Mouse (Mus musculus): Measurements from ENCODE around the gene Rasal3. TPM values are rescaled to one million over a fixed set of nuclear protein-coding genes. Genes with fewer than 3 reads are reported as not detected.
A peak's percentile ranks its signal among the peaks of the same experiment; 100 is the strongest.

Rasal3 gene
- total and polyA plus RNA-seq, 3 experiments, result 0.70 to 4.2 (median 0.98) TPM

DNA sequence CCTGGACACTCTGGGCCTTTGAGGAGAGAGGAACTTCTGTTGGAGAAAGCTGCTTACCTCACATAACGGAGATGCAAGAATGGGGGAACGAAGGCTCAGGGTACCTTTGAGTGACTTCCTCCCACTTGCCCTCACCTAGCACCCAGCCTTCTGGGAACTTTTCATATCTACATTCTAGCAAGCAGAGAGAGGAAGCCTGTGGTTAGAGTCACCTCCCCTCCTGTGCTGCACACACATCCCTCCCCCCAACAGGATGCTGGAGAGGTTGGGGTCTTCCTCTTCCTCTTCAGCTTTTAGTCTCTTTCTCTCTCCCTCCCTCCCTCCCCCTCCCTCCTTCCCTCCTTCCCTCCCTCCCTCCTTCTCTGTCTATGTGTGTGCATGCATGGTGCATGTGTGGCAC, 20.7 kb upstream of the Rasal3 start, which contains the start of gene Pglyrp2:
TSS of gene Pglyrp2 (minus strand) at position 134 of the 400 bp plus-strand sequence.
- peak in 1 of 2 experiments; percentile 25 for DNase-seq
- Histone ChIP-seq H3K4me3 (no peak within 1 kb of the TSS), H3K36me3 (ENCODE audit: control insufficient read depth, insufficient read depth, low read length) (no peaks in the 10 kb centered on the region), H3K27me3 (ENCODE audit: control insufficient read depth, insufficient read depth, low read length) (no peaks in the 10 kb centered on the region), H3K9ac (ENCODE audit: low read depth, low read length) (no peak within 1 kb of the TSS), H3K4me1 (ENCODE audit: control insufficient read depth, insufficient read depth, low read length) (no peaks in the 10 kb centered on the region), H3K79me2 (replicated peaks; ENCODE audit: control insufficient read depth, insufficient read depth, low read length) (no peaks in the 10 kb centered on the region), H3K27ac (no peak within 1 kb of the TSS)
- 79% methylated on average over 2 of the region's 2 CpGs for WGBS
- intact Hi-C loops (cut with DNase I), result no loop called here
- TF ChIP-seq EP300 (IDR thresholded peaks at IDR 0.05; ENCODE audit: insufficient read depth, low read depth, low read length) (no peak), POLR2A (IDR thresholded peaks at IDR 0.05; ENCODE audit: insufficient read depth, low read depth, low read length) (no peak), CTCF (IDR thresholded peaks at IDR 0.05) (no peak)

DNA sequence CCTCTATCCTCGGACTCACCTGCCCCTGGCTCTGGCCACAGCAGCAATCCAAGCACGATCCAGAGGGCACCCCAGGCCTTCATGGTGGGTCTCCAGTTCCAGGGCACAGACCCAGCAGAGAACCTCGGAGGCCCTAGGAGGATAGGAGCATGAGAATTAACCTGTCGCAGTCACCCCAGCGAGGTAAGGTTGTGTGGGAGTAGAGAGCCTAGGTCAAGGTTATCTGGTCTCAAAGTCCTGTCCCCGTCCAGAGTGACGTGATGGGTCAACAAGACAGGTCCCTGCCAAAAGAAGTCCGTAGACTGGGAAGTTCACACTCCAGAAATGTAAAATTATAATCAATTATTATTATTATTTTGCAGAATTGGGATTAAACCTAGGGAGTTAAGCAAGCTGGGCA, 17.4 kb upstream of the Rasal3 start:
- H3K79me2 ChIP-seq (replicated peaks; ENCODE audit: control insufficient read depth, insufficient read depth, low read length), result no peaks in the 10 kb centered on the region
- H3K4me3 ChIP-seq, result no peak overlapping the region
- no peak overlapping the region for H3K27ac ChIP-seq
- 81% methylated on average over 8 of the region's 8 CpGs for WGBS
- peaks cover 2% of the 10 kb centered on the region; the same call in 1 of the 2 replicates for H3K27me3 ChIP-seq (ENCODE audit: control insufficient read depth, insufficient read depth, low read length)
- no peak overlapping the region for H3K9ac ChIP-seq (ENCODE audit: low read depth, low read length)
- DNase-seq, result no peak
- intact Hi-C loops (cut with DNase I), result no loop called here
- no peaks in the 10 kb centered on the region for H3K36me3 ChIP-seq (ENCODE audit: control insufficient read depth, insufficient read depth, low read length)
- TF ChIP-seq CTCF (IDR thresholded peaks at IDR 0.05) (no peak), POLR2A (IDR thresholded peaks at IDR 0.05; ENCODE audit: insufficient read depth, low read depth, low read length) (no peak), EP300 (IDR thresholded peaks at IDR 0.05; ENCODE audit: insufficient read depth, low read depth, low read length) (no peak)
- no peaks in the 10 kb centered on the region for H3K4me1 ChIP-seq (ENCODE audit: control insufficient read depth, insufficient read depth, low read length)

DNA sequence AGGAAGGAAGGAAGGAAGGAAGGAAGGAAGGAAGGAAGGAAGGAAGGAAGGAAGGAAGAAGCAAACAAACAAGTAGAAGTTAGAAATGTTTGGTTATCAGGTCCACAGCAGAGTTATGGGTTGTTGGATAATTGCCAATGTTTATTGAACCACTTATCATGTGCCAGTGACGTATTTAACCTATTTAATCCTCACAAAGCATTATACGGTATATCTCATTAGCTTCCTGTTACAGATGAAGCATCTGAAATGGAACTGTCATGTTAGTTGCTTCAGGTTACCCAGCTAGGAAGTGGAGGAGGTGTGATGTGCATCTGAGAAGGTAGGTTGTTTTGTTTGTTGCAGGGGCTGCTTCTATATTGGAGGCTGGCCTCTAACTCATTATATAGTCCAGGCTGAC, 16.6 kb upstream of the Rasal3 start:
- Histone ChIP-seq H3K4me3 (no peak overlapping the region), H3K4me1 (ENCODE audit: control insufficient read depth, insufficient read depth, low read length) (no peaks in the 10 kb centered on the region), H3K9ac (ENCODE audit: low read depth, low read length) (no peak overlapping the region), H3K79me2 (replicated peaks; ENCODE audit: control insufficient read depth, insufficient read depth, low read length) (no peaks in the 10 kb centered on the region), H3K27me3 (ENCODE audit: control insufficient read depth, insufficient read depth, low read length) (peaks cover 2% of the 10 kb centered on the region; the same call in 1 of the 2 replicates), H3K36me3 (ENCODE audit: control insufficient read depth, insufficient read depth, low read length) (no peaks in the 10 kb centered on the region), H3K27ac (no peak overlapping the region)
- DNase-seq, result no peak
- 50% methylated on average over 2 of the region's 2 CpGs for whole genome bisulfite sequencing
- intact Hi-C loops (cut with DNase I), result no loop called here
- TF ChIP-seq EP300 (IDR thresholded peaks at IDR 0.05; ENCODE audit: insufficient read depth, low read depth, low read length) (no peak), CTCF (IDR thresholded peaks at IDR 0.05) (no peak), POLR2A (IDR thresholded peaks at IDR 0.05; ENCODE audit: insufficient read depth, low read depth, low read length) (no peak)

DNA sequence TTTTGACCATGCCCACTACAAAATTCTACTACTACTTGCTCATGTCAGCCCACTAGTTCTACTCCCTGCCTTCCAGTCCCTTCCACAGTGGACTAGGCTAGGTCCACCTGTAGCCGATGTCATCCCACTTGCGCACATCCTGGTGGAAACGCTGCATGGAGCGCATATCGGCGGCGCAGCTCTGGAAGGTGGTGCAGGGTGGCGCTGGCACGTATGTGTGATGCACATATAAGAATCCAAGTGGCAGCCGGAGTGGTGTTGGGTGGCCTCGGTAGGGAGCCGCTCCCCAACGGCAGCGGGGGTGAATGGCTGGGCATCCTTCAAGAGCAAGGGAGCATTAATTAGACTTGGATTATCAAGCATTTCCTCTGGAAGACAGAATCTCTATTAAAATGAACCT, 13.4 kb upstream of the Rasal3 start:
- no peaks in the 10 kb centered on the region for H3K4me1 ChIP-seq (ENCODE audit: control insufficient read depth, insufficient read depth, low read length)
- no peak for DNase-seq
- no peak overlapping the region for H3K4me3 ChIP-seq
- no peak overlapping the region for H3K9ac ChIP-seq (ENCODE audit: low read depth, low read length)
- no peak overlapping the region for H3K27ac ChIP-seq
- intact Hi-C loops (cut with DNase I), result no loop called here
- H3K79me2 ChIP-seq (replicated peaks; ENCODE audit: control insufficient read depth, insufficient read depth, low read length), result no peaks in the 10 kb centered on the region
- peaks cover 2% of the 10 kb centered on the region; the same call in 1 of the 2 replicates for H3K27me3 ChIP-seq (ENCODE audit: control insufficient read depth, insufficient read depth, low read length)
- WGBS, result 94% methylated on average over 14 of the region's 14 CpGs
- no peak for TF ChIP-seq CTCF (IDR thresholded peaks at IDR 0.05)
- no peak for TF ChIP-seq EP300 (IDR thresholded peaks at IDR 0.05; ENCODE audit: insufficient read depth, low read depth, low read length)
- no peak for TF ChIP-seq POLR2A (IDR thresholded peaks at IDR 0.05; ENCODE audit: insufficient read depth, low read depth, low read length)
- H3K36me3 ChIP-seq (ENCODE audit: control insufficient read depth, insufficient read depth, low read length), result no peaks in the 10 kb centered on the region

DNA sequence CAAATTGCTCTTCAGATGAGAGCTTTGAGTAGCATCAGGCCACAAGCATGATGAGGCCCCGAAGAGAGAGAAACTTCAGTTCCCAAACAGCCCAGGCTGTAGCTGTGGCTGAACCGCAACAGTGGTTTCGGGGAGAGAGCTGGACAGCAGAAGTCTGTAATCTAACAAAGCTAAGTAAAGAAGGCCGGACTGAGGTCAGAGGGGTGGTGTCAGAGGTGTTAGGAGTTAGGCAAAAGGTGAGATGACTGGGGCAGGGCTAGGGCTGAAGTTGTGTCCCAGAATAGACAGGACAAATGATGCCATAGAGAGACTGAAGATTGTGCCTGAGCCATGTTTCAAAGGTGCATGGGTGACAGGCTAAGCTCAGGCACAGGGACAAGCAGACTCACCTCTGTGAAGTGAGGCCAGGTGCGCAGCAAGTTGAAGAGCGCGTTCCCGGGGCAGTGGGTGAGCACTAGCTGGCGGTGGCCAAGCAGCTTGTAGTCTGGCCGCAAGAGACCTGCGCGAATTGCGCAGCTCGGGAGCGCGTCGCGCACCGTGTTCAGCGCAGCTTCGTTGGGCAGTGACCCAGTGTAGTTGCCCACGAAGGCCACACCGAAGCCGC, 12.1 kb upstream of the Rasal3 start:
- no peaks in the 10 kb centered on the region for H3K36me3 ChIP-seq (ENCODE audit: control insufficient read depth, insufficient read depth, low read length)
- intact Hi-C loops (cut with DNase I), result no loop called here
- H3K27ac ChIP-seq, result no peak overlapping the region
- no peak overlapping the region for H3K4me3 ChIP-seq
- WGBS, result 30% methylated on average over 24 of the region's 24 CpGs
- TF ChIP-seq POLR2A (IDR thresholded peaks at IDR 0.05; ENCODE audit: insufficient read depth, low read depth, low read length) (no peak), CTCF (IDR thresholded peaks at IDR 0.05) (no peak), EP300 (IDR thresholded peaks at IDR 0.05; ENCODE audit: insufficient read depth, low read depth, low read length) (no peak)
- H3K27me3 ChIP-seq (ENCODE audit: control insufficient read depth, insufficient read depth, low read length), result peaks cover 2% of the 10 kb centered on the region; the same call in 1 of the 2 replicates
- H3K4me1 ChIP-seq (ENCODE audit: control insufficient read depth, insufficient read depth, low read length), result no peaks in the 10 kb centered on the region
- DNase-seq, result no peak
- H3K79me2 ChIP-seq (replicated peaks; ENCODE audit: control insufficient read depth, insufficient read depth, low read length), result no peaks in the 10 kb centered on the region
- no peak overlapping the region for H3K9ac ChIP-seq (ENCODE audit: low read depth, low read length)

DNA sequence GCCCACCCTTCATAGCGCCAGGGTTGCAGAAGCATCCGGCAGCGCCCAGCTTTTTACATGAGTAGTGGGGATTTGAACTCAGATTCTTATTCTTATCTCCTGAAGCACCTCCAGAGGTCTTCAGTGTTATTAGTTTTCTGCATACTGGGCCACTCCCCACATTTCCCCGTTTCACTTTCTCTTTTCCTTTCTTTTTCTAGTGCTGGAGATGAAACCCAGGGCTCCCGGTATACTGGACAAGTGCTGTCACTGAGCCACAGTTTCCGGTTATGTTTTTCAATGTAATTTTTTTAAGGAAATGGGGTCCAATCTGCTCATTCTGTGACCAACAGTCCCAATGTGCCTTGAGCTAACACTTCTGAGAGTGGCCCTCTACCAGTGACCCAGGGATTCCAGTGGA, 8.5 kb upstream of the Rasal3 start:
- WGBS, result 79% methylated on average over 6 of the region's 6 CpGs

More for the DNA sequence above, 8.5 kb upstream of the Rasal3 start:
- Histone ChIP-seq H3K36me3 (ENCODE audit: control insufficient read depth, insufficient read depth, low read length) (no peaks in the 10 kb centered on the region), H3K9ac (ENCODE audit: low read depth, low read length) (no peak overlapping the region), H3K27ac (no peak overlapping the region), H3K27me3 (ENCODE audit: control insufficient read depth, insufficient read depth, low read length) (peaks cover 2% of the 10 kb centered on the region; the same call in 1 of the 2 replicates), H3K4me3 (no peak overlapping the region), H3K79me2 (replicated peaks; ENCODE audit: control insufficient read depth, insufficient read depth, low read length) (no peaks in the 10 kb centered on the region), H3K4me1 (ENCODE audit: control insufficient read depth, insufficient read depth, low read length) (no peaks in the 10 kb centered on the region)
- no peak for DNase-seq
- intact Hi-C loops (cut with DNase I), result no loop called here
- TF ChIP-seq EP300 (IDR thresholded peaks at IDR 0.05; ENCODE audit: insufficient read depth, low read depth, low read length) (no peak), POLR2A (IDR thresholded peaks at IDR 0.05; ENCODE audit: insufficient read depth, low read depth, low read length) (no peak), CTCF (IDR thresholded peaks at IDR 0.05) (no peak)

Measured in heart, adult 2 months (tissue).